Mouse (Mus musculus): ENCODE measurements around the gene Dhx37.
"Not testable (repeated sequence)": the region's sequence is repeated elsewhere in the genome, so short reads cannot be mapped to it uniquely, and the experiment has no call there.

Gene Dhx37

DNA sequence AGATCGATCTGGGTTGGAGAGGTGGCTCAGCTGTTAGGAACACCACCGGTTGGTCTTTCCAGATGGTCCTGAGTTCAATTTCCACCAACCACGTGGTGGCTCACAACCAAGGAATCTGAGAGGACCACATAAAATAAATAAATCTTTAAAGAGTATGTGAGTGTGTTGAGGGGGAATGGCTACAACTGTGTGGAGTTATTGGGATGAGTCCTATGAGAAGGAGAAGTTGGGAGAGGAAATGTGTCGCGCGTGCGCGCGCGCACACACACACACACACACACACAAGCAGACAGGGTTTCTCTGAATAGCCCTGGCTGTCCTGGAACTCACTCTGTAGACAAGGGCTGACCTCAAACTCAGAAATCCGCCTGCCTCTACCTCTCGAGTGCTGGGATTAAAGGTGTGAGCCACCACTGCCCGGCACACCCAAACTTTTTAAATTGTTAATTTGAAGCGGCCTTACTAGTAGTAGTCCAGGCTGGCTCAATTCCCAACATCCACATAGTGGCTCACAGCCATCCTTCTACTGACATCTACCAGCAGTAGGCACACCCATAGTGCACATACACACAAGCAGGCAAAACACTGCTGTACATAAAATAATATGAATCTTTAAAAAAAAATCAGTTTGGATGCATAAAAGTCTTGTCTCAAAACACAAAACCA is 25.9 kb downstream of the Dhx37 start:
- no peak for DNase-seq (ENCODE audit: low spot score in 2 of 2)

DNA sequence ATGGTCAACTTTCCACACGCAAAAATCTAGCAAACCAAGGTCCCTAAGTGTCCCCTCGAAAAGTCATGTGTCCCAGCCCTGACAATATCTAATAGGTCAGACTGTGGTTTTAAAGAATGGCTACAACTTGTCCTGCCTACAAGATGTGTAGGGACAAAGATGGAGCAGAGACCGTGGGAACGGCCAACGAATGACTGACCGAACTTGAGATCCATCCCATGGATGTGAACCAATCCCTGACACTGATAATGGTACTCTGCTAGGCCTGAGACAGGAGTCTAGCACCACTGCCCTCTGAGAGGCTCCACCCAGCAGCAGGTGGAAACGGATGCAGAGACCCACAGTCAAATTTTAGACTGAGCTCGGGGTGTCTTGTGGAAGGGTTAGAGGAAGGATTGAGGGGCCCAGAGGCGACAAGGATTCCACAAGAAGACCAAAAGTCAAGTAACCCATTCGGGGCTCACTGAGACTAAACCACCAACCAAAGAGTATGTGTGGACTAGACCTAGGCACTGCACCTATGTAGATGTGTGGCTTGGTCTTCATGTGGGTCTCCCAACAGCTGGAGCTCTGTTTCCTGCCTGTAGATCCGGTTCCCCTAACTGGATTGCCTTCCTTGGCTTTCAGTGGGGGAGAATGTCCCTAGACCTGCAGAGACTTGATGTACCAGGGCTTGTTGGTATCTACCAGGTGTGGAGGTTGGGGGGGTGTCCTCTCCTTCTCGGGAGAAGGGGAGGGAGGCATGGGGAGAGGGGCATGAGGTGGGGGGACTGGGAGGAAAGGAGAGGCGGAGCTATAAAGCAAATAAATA is 26.7 kb downstream of the Dhx37 start:
- no peak for DNase-seq (ENCODE audit: low spot score in 2 of 2)

DNA sequence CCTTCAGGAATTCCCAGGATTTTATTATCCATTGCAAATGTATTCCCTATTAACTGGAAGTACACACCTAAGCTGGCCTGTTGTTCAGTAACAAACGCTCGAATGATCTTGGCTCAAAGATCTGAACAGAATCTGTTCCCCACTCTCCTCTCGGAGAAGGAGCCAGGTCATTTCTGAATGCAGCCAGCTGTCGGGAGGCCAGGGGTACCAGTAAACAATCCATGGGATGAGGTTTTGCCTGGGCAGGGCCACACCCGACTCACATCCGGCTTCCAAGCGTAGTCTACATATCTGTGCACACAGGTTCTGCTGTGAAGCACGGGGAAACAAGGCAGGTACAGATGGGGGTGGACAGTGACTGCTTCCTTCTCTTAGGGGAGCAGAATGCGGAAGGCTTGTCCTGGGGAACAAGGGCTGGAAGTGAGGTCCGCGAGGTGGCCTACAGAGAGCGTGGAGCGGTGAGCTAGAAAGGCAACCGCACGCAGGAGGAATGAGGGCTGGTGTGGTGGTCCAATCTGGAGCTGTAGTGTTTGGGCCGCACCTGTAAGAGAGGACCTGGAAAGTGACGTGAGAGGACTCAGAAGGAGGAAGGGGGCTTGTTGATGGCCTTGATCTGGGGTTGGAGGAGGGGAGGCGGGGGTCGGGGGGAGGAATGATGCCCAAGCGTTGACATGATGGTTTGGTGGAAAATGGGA is 27.5 kb downstream of the Dhx37 start:
- DNase-seq (ENCODE audit: low spot score in 2 of 2) = peak in 1 of 2 experiments; percentile 69

DNA sequence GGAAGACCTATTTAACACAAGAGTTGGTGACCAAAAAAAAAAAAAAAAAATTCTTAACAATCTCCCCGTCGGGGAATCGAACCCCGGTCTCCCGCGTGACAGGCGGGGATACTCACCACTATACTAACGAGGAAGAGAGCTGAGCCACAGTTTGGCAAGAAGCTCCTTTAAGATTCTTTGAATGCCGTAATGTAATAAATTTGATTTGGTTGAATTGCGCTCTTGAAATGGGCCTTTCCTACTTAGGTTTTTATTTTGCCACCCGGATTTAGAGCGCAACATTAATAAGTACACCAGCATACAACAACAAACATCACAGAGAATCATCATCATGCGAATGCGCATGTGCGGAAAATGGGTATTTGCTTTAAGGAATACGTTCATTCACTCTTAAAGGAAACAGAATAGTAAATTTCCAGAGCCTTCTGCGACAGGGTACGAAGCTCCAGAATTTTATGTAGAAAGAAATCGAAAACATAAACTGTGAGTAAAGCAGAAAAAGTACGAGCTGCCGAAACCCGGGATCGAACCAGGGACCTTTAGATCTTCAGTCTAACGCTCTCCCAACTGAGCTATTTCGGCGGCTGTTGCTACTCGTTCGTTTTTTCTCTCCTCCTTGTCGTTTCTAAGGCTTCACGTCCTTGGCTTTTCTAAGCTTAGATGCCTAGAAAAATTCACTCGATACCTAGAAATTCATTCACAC is 28.2 kb downstream of the Dhx37 start:
- DNase-seq (ENCODE audit: low spot score in 2 of 2) = peak; percentile 77 to 88

DNA sequence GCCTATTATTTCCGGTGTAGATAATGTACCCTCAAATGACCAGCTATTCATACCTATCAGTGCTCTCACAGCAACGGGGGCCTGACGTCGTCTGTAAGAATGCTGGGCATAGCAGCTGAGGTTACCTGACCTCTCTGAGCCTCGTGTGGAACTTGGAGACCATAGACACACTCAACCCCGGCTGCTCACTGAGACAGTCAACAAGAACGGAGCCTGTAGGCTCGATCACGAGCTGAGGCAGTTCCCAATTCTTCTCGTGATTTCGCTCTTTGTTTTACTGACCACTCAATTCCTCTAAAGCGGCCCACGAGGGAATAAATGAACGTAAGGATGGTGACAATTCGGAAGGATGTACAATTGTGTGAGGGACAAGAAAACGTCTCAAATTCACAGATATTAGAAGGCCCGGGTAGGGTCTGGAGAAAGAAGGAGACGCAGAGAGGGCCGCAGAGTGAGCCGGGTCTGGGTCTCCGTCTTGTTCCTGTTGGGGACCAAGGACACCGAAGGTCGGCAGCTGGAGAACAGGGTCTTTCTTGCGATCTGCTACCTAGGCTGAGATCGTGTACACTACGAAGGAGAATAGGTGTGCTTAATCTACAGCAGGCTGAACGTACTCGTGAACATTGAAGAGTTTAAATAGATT is 28.9 kb downstream of the Dhx37 start:
- DNase-seq (ENCODE audit: low spot score in 2 of 2) = peak in 1 of 2 experiments; percentile 37

DNA sequence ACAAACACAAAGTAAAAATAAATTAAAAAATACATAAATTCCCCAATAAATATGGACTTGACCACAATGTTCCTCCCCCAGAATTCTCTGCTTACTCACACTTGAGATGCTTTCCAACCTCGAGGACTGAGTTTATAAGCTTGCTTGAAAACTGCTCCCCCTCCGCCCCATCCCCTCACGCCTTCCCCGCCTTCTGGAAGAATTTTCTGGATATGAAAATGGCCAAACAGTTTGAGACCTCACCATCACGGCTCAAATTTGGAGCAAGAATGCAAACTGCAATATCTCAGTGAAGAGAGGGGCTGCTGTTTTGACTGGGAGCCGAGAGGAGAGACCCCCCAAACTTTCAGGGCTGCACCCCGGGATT is 29.4 kb downstream of the Dhx37 start:
- DNase-seq (ENCODE audit: low spot score in 2 of 2) = no peak

DNA sequence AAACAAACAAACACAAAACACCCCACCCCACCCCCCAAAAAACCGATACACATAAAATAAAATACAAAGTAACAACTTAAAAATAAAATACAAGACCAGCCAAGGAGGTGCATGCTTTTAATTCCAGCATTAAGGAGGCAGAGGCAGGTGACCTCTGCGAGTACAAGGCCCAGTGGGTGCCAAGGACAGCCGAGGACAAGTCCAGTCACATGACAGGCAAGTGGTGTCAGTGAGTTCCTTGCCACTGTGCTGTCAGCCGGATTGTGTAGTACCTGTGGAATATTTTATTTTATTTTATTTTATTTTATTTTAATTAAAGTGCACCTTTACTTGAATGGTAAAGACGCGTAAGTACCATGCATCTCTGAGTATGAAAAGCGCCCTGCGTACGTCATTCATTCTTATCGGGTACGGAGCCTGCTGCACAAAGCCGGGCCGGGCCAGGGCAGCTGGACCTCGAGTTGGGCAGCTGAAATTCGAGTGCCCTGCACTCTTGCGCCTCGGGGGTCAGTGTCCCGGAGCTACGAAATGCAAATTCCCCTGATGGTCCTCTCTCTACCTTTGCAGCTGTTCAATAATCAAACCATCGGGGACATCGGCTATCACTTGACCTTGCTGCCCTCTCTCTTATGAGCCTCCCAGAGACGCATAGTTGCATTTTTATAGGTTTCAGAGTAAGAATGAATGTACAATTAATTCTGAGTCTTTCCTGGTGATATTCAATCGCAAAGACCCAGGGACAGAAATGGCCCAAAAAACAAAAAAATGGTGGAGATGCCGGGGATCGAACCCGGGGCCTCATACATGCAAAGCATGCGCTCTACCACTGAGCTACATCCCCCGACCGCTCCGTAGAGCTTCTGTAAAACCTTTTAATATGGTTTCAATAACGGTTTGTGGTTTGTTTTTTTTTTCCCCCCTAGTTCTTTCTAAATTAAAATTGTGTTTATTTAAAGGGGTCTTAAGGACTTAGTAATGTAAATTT is 30.1 kb downstream of the Dhx37 start:
- DNase-seq (ENCODE audit: low spot score in 2 of 2) = no peak

DNA sequence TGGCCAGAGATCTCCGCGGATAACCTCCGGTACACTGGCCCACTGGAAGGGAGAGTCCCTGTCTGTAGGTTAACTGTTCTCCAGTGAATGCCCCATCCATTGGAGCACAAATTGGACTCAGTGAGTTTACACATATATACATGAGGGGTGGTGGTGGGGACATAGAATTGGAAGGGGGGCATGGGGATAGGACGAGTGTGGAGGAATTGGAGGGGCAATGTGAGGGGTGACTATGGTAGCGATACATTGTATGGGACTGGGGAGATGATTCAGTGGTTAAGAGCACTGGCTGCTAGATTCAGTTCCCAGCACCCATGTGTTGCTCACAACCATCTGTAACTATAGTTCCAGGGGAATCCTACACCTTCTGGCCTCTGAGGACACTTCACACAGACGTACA is 30.9 kb downstream of the Dhx37 start:
- DNase-seq (ENCODE audit: low spot score in 2 of 2) = no peak

DNA sequence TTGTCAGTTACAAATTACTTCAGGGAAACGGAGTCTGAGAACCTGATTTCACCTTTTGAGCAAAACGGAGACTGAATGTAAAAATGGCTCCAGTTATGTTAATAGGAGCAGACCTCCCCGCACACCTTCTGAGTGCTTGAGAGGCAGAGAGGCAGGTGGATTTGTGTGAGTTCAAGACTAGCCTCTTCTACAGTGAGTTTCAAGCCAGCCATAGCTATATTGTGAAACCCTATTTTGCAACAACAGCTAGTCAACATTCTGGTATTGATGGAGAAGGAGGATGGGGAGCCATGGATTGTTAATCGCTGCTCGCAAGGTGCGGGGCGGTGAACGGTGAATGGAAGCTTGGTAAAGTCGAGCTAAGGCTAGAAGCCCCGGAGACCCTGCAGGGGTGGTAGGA is 31.4 kb downstream of the Dhx37 start:
- no peak for DNase-seq (ENCODE audit: low spot score in 2 of 2)

DNA sequence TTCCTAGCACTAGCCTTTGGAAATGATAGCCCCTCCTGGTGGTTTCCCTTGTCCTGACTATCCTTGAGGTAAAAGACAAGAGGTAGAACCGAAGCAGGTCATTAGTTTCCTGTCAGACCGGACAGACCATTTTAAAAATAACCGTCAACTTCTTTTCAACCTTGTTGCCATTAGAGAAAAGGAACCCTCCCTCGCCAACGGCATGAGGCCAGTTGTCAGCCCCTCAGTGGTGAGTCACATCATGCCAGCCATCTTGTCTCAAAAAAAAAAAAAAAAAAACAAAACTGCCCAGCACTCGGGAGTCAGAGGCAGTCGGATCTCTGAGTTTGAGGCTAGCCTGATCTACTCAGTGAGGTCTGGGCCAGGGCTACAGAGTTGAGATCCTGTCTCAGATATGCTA is 33.0 kb downstream of the Dhx37 start:
- DNase-seq (ENCODE audit: low spot score in 2 of 2) = no peak

DNA sequence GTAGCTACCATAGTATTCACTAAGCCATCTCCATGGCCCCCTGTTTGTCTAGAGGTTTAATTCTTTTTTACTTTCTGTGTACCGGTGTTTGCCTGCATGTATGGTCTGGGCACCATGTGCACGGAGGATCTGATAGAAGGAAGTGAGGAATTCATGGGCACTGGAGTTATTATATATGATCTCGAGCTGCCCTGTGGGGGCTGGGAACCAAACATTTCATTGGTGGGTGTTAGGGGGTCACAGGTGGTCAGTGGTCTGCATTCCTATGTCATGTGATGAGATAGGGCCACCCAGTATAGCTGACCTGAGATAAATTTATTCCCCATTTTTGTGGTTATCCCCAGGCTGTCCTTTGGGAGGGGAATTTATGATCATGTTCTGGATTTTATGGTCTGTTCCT is 38.9 kb downstream of the Dhx37 start:
- no peak for DNase-seq (ENCODE audit: low spot score in 2 of 2)

DNA sequence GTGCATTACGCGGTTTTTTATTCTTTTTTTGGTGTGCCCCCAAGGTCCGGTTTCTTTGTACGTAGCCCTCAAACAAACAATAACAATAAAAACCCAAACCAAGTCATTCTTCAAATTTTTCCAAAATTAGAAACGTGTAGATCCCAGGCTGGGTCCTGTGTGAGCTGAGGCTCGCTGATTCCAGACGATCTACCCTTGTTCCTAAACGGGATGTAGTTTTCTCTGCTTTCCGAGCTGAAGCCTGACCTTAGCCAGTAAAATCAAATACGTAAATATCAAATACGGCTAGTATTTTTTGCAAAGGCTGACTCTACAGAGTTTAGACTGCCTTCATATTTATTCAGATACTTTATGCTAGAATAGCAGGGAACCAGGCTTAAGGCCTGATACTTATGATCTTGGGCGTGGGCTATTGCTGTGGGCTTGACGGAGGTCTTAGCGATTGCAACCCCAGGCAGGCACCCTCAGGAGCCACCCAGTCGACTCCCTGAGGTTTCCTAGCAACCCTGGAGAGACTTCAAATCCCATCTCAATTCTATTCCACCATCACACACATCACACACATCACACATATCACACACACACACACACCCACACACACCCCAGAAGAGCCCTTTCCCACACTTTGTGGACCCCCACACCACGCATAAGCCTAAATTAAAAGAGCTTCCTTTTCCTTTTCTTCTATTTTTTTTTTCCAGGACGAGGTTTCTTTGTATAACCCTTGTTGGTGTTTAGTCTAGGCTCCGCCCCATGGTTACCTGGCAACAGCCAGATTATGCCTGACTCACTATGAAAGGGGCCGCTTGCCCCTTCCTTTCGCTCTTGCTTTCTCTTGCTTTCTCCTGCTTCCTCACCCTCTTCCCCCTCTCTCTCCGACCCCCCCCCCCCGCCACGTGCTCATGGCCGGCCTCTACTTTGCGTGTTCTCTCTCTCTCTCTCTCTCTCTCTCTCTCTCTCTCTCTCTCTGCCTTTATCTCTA is 40.0 kb downstream of the Dhx37 start:
- peak; percentile 73 to 82 for DNase-seq (ENCODE audit: low spot score in 2 of 2)

DNA sequence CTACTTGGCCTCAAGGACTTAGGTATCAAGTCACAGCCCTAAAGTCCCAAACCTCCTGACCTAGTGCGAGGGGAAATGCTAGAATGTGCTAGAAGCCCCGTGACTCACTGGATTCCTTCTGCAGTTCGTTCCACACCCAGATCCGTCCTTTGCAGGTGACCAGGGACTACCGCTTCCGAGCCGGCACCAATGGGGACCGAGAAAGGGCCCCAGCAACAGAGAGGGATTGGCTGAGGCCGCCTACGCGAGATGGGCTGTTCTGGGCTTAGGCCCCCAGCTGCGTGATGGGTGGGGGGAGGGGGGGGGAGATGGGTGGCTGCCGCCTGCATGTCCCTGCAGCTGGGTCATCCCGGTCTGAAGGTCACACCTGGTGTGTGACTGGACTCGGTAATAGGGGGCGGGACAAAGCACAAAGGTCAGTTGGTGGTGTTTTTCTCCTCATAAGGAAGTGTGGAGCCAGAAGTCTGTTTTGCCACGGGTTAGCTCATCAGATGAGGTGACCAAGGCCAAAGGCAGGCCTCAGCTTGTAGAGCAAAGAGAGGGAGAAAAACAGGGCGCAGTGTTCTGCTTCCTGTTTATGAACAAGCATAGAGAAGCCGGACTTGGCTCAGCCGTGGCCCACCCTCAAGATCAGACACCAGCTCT is 40.8 kb downstream of the Dhx37 start:
- peak; percentile 94 to 96 for DNase-seq (ENCODE audit: low spot score in 2 of 2)

DNA sequence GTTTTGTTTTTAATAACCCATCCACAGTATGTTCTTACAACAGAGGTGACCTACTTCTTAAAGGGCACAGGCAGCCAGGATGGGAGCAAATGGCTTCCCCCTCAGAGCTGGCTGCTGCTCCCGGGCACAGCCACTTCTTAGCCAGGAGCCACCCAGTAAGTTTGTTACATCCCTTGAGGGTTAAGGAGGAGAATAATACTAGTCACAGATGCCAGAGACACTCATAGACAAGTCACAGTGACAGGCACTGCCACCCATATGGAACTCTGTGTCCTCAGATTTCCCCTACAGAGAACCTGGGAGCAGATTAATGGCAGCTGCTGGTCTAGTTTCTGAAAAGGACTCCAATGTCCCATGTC is 41.3 kb downstream of the Dhx37 start:
- DNase-seq (ENCODE audit: low spot score in 2 of 2) = no peak

DNA sequence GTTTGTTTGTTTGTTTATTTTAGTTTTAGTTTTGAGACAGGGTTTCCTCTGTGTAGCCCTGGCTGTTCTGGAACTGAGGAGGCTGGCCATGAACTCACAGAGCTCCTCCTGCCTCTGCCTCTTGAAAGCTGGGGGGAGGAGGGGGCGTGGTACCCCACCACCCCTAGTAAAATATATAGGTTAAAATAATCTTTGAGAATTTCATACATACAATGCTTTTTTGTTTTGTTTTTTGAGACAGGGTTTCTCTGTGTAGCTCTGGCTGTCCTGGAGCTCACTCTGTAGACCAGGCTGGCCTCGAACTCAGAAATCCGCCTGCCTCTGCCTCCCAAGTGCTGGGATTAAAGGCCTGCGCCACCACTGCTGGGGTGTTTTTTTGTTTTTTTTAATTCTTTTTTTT is 41.7 kb downstream of the Dhx37 start:
- DNase-seq (ENCODE audit: low spot score in 2 of 2) = not testable (repeated sequence)

DNA sequence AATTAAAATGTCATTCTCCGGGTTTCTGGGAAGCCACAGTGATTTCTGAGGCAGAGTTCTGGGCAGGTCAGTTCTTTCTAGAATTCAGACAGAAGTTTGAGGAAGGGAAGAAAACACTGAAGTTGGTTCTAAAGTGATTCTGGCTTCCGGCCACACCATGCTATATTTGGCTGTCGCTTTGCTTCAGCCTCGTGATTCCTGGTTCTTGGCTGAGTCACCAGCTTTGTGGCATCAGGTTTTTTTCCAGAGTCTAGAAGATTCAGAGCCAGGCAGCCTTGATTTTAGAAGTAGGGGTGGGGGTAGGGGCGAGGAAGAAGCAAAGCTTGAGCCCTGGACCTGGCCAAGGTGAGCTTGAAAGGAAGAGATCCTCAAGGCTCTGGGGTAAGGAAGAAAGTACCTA is 42.3 kb downstream of the Dhx37 start:
- peak in 1 of 2 experiments; percentile 40 for DNase-seq (ENCODE audit: low spot score in 2 of 2)

DNA sequence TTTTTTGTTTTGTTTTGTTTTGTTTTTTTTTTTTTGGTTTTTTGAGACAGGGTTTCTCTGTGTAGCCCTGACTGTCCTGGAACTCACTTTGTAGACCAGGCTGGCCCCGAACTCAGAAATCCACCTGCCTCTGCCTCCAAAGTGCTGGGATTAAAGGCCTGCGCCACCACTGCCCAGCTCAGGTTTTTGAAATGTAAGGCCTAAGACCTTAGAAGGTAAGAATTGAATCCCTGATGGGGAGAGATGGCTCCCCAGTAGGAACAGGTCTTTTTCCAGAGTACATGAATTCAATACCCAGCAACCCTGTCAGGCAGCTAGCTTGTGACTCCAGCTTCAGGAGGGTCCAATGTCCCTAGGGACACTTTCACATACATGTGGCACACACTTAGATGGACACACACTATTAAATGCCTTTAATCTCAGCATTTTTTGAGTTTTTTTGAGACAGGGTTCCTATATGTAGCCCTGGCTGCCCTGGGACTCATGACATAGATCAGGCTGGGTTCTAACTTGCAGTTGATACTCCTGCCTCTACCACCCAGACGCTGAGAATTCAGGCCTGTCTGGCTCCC is 42.9 kb downstream of the Dhx37 start:
- DNase-seq (ENCODE audit: low spot score in 2 of 2) = no peak

All from urinary bladder, postnatal 4 days (tissue).